Mouse (Mus musculus) spleen, postnatal 36 days (tissue): ENCODE results near the gene Pip5k1c.
A peak's percentile ranks its signal among the peaks of the same experiment; 100 is the strongest.

ENCODE experiments used
- DNase-seq, 2 experiments: peaks; one replicate each; pipeline ENCODE4 v3.0.0; 2022; ENCODE audit warnings: low spot score in 2 of 2, mixed read lengths in 1 of 2

Pip5k1c gene

GRCm38 (mm10) chr10:81292554-81293333, at the start of gene Pip5k1c:
Gene Pip5k1c, plus strand, starts transcription at chr10:81292963.
- DNase-seq, result peak; percentile 100

GRCm38 (mm10) chr10:81244146-81244545, 48.6 kb upstream of the Pip5k1c start:
- DNase-seq, result no peak

DNA sequence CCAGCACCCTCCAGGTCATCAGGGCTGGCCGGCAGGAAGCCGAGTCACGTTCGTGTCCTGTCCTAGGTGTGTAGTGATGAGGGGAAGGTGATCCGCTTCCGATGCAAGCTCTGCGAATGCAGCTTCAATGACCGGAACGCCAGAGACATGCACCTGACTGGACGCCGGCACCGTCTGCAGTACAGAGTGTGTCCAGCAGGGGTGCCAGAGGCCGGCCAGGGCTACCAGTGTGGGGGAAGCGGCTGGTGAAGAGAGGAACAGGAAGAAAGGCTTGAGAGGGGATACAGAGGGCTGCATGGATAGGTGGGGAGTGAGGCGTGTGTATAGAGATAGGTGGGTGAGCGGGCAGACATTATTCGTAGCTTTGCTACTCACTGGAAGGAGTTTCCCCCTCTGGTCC, 48.2 kb upstream of the Pip5k1c start:
- peak; percentile 72 to 74 for DNase-seq

GRCm38 (mm10) chr10:81245166-81245565, 47.6 kb upstream of the Pip5k1c start:
- DNase-seq, result no peak

DNA sequence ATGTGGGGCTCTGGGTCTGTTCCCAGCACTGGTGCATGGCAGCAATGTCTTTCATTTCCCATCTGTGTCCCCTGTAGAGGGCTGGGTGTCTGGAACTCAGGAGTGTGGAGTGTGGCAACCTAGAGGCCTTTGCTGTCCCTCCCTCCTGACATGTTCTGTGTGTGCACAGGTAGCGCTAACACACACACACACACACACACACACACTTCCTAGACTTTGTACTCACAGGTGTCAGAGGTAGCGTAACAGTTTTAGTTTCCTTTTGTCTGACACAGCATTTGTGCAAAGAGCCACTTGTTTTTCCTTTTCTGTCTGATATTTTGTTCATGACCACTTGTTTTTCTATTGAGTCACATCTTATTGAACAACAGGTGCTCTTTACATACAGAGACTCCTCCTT, 45.0 kb upstream of the Pip5k1c start:
- DNase-seq, result no peak

- no peak for DNase-seq
Measured at GRCm38 (mm10) chr10:81249442-81249841, 43.3 kb upstream of the Pip5k1c start.

DNA sequence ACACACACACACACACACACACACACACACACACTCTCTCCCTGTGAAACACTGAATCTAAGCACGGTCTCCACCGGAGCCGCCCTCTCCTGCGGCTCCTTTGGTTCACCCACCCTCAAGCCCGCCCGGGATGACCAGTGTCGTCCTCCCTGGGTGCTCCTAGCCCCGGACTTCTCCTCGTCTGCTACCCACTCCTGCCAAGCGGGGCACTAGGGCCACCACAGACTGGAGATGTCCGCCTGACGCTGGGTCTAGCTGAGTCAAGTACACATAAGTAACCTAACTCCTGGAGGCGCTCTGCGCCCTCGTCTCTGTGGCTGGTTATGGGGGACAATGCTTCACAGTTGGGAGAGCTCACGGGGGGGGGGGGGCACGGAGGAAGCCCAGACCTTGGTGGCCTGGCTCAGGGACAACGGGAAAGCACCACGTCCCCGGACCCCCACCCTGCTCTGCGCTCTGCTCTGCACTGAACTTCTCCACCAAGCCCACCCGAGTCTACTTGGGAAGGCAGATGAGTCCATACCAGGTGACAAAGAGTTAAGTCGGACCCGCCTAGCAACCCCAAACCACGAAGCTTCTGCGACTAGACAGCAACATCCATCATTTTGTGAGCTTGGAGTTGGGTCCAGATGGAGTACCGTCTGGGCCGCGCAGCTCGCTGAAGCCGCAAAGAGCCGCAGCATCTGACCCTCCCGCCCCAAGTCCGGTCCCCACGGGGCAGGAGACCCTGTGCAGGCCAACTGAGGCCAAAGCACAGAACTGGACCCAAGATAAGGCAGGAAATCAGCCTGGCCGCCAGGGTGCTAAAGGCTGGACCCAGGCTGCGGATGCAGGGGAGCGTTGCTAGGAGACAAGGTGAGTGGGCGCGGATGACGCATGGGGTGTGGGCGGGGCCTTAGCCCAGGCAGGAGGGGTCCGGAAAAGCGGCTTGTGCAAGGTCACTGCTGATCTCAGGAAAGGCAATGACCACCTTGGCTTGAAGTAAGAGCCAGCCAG, 40.0 kb upstream of the Pip5k1c start, which contains the start of gene Matk:
TSS of gene Matk (plus strand) at position 512 of the 996 bp plus-strand sequence.
- DNase-seq, result peak; percentile 46 to 51

DNA sequence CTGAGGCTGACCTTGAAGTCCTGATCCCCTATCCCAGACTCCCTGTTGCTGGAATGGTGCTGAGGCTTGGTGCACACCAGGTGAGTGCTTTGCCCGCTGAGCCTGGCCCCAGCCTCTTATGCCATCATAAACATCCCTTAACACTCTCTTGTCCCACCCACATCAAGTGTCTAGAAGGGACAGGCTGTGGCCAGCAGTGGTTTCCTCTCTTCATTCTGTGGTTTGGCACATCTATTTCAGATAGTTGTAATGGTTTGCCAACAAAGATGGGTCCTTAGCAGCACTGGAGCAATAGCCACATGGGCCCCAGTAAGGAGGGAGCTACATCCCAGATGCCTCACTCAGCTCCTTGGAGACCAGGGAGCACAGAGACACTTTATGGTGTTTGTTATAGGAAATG, 37.9 kb upstream of the Pip5k1c start:
- no peak for DNase-seq

- DNase-seq, result peak; percentile 57 to 58
Measured at GRCm38 (mm10) chr10:81257158-81258039, 35.4 kb upstream of the Pip5k1c start.

GRCm38 (mm10) chr10:81259225-81259884, 33.4 kb upstream of the Pip5k1c start:
- DNase-seq, result no peak

DNA sequence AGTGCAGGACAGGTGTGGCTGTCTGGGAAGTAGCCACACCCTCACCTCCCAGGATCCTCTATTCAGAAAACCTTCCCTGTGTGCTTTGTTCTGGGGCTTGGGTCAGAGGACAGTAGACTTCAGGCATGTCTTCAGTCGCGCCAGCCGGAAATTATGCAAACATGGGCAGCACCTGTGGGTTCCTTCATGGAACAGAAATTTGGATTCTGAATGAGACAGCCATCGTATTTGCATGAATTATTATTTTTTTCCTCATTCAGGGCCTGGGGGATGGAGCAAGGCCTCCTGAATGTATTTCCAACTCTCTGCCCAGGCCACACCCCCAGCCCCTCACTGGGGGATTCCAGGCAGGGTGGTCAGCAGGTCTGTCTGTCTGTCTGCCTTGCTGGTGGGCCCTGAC, 31.7 kb upstream of the Pip5k1c start:
- no peak for DNase-seq

- no peak for DNase-seq
Measured at GRCm38 (mm10) chr10:81265540-81265939, 27.2 kb upstream of the Pip5k1c start.

GRCm38 (mm10) chr10:81266211-81267105, 26.3 kb upstream of the Pip5k1c start, which contains the start of the genes Mrpl54 and Apba3:
Gene Mrpl54, minus strand, starts transcription at chr10:81266934.
Gene Apba3, plus strand, starts transcription at chr10:81266960.
- DNase-seq, result peak; percentile 95 to 97

DNA sequence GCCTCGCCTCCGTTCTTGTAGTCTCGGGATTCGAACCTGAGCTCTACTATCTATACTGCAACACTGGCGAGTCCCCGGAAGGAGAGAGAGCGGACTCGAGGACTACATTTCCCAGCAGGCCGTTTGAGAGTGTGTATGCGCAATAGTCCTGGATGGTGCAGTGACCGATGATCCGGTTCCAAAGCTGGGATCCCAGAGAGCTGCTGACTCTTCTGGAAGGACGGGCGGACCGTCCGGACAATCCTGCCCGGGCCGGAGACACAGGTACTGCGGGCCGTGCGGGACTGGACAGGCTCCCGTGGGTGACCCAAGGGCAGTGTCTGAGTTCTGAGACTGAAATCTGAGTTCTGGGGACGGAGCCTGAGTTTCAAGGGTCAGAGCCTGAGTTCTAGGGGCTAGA, 24.7 kb upstream of the Pip5k1c start:
- peak; percentile 77 to 82 for DNase-seq

DNA sequence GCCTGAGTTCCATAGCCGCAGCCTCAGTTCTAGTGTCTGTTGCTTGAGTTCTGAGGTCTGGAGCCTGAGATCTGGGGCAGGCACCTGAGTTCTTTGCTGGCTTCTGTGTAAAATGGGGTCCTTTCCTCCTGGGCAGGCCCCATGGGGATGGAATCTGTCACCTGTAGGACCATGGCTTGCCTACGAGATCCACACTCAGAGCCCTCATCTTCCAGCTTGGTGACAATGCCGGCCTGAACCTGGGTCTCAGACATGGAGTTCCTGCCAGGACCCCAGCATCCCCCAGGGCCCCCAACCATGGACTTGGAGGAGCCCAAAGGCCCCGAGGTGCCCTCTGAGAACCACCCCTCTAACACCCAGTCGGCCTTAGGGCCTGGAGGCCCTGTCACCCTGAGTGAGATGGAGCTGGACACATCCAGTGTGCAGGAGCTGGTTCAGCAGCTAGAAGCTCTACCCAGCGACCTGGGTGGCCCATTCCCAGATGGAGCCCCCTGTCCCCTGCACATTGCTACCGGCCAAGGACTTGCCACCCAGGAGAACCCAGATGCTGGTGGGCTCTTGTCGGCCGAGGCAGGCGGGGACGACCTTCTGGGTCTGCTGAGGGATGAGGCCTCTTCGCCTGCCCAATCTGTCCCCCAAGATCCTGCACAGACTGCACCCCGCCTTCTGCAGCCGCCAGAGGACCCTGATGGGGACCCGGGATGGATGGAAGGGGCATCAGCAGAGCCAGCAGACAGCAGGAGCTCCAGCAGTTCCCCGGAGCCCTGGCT, 23.9 kb upstream of the Pip5k1c start:
- no peak for DNase-seq

GRCm38 (mm10) chr10:81272356-81272755, 20.4 kb upstream of the Pip5k1c start:
- DNase-seq, result no peak

GRCm38 (mm10) chr10:81273842-81274241, 18.9 kb upstream of the Pip5k1c start:
- no peak for DNase-seq

- DNase-seq, result no peak
Measured at GRCm38 (mm10) chr10:81277676-81278075, 15.1 kb upstream of the Pip5k1c start.

DNA sequence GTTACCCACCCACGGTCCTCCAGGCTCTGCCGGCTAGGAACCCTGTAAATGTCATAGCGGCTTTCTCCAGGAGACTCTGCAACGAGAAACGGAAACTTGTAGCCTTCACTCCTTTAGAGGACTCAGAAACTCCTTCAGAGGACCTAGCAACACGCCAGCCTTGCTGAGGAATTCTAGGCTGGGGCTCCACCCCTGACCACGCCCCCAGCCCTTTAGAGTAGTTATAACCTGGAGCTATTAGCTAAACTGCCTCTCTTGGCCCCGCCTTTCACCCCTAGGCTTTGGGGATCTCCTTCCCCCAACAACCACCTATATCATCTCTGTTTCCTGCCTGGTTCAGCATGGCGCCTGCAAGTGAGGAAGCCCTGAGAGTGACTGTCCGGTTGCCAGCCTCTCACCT, 13.3 kb upstream of the Pip5k1c start:
- no peak for DNase-seq
